Mouse (Mus musculus): Measurements from ENCODE around the gene Gm21860. TPM values are rescaled to one million over a fixed set of nuclear protein-coding genes. Genes with fewer than 3 reads are reported as not detected.

The Gm21860 gene
- total RNA-seq, 4 experiments from 2014 or later: not detected

Other genes starting within 250 kb of the Gm21860 start
- gene Gm47283, start 29.9 kb upstream of the Gm21860 start, total RNA-seq (2022): not detected
- not detected for gene Gm21748, start 84.4 kb upstream of the Gm21860 start, total RNA-seq (2022)